Mouse (Mus musculus): ENCODE measurements around the gene Lrrc20.
A peak's percentile ranks its signal among the peaks of the same experiment; 100 is the strongest.

The Lrrc20 gene

GRCm38 (mm10) chr10:61518320-61518719 is 42.7 kb downstream of the Lrrc20 start:
- no peak for DNase-seq

GRCm38 (mm10) chr10:61519491-61519890 is 43.9 kb downstream of the Lrrc20 start:
- DNase-seq: no peak

GRCm38 (mm10) chr10:61520714-61521113 is 45.1 kb downstream of the Lrrc20 start:
- no peak for DNase-seq

GRCm38 (mm10) chr10:61530936-61531335 is 55.3 kb downstream of the Lrrc20 start:
- DNase-seq: no peak

- no peak for DNase-seq
Measured at GRCm38 (mm10) chr10:61533285-61533684, 57.7 kb downstream of the Lrrc20 start.

- no peak for DNase-seq
Measured at GRCm38 (mm10) chr10:61534371-61535101, 58.9 kb downstream of the Lrrc20 start.

- DNase-seq: no peak
Measured at GRCm38 (mm10) chr10:61535441-61535840, 59.8 kb downstream of the Lrrc20 start.

GRCm38 (mm10) chr10:61536130-61537035 is 60.8 kb downstream of the Lrrc20 start:
- peak; percentile 55 for DNase-seq

GRCm38 (mm10) chr10:61537036-61537380 is 61.4 kb downstream of the Lrrc20 start:
- DNase-seq: no peak

GRCm38 (mm10) chr10:61538446-61538845 is 62.8 kb downstream of the Lrrc20 start:
- no peak for DNase-seq

GRCm38 (mm10) chr10:61544127-61544862 is 68.7 kb downstream of the Lrrc20 start:
- no peak for DNase-seq

- DNase-seq: no peak
Measured at GRCm38 (mm10) chr10:61544863-61545240, 69.3 kb downstream of the Lrrc20 start.

GRCm38 (mm10) chr10:61550106-61550505 is 74.5 kb downstream of the Lrrc20 start:
- DNase-seq: no peak

GRCm38 (mm10) chr10:61555155-61555554 is 79.6 kb downstream of the Lrrc20 start:
- DNase-seq: no peak

GRCm38 (mm10) chr10:61558631-61559030 is 83.0 kb downstream of the Lrrc20 start:
- DNase-seq: no peak

- DNase-seq: no peak
Measured at GRCm38 (mm10) chr10:61559544-61559943, 83.9 kb downstream of the Lrrc20 start.

GRCm38 (mm10) chr10:61563550-61563949 is 87.9 kb downstream of the Lrrc20 start:
- no peak for DNase-seq

- no peak for DNase-seq
Measured at GRCm38 (mm10) chr10:61564408-61564807, 88.8 kb downstream of the Lrrc20 start.

GRCm38 (mm10) chr10:61570181-61570580 is 94.6 kb downstream of the Lrrc20 start:
- no peak for DNase-seq

- no peak for DNase-seq
Measured at GRCm38 (mm10) chr10:61572126-61572525, 96.5 kb downstream of the Lrrc20 start.

GRCm38 (mm10) chr10:61576120-61576767 is 100.6 kb downstream of the Lrrc20 start:
- no peak for DNase-seq

- DNase-seq: no peak
Measured at GRCm38 (mm10) chr10:61587241-61587849, 111.7 kb downstream of the Lrrc20 start.
